Comparison of ENCODE assay signal across 8 mouse cellular contexts in the genomic region with DNA sequence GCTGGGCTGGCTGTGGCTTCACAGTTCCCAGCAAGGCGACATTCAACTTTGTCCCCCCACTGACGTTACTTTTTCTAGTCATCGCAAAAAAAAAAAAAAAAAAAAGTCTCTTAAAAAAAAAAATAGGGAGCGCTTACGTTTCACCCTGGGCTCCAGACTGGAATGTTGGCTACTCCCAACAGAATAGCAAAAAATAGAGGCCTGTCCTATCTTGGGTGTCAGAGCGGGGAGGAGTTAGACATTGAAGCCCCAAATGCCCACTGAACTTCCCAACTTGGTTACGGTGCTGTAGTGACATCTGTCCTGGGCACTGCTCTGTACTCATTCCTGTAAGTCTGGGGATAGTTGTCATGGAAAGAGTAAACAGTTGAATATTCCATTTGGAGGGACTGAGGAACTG. TPM values are rescaled to one million over a fixed set of nuclear protein-coding genes. Genes with fewer than 3 reads are reported as not detected.
DNase-seq lines count a peak whose midpoint lies in the region; ATAC-seq and TF ChIP-seq lines count a peak whose summit lies in the region.

No protein-coding gene starts in this region.

- TF ChIP-seq CTCF in bone marrow, adult 2 months (IDR thresholded peaks at IDR 0.05; ENCODE audit: control insufficient read depth, insufficient read depth, low read length): no peak

- no peaks in the 10 kb centered on the region for H3K9me3 ChIP-seq in limb, embryonic 11.5 days (ENCODE audit: control insufficient read depth, low read length)
- H3K9me3 ChIP-seq in midbrain, embryonic 13.5 days: no peaks in the 10 kb centered on the region

- peak overlapping the region; percentile 98 for H3K27ac ChIP-seq in bone marrow, adult 2 months (ENCODE audit: control insufficient read depth, insufficient read depth, low read depth, low read length, poor library complexity)
- no peak overlapping the region for H3K27ac ChIP-seq in limb, embryonic 11.5 days (replicated peaks; ENCODE audit: low read depth, low read length)
- H3K27ac ChIP-seq in midbrain, embryonic 13.5 days: no peak overlapping the region

- H3K36me3 ChIP-seq in limb, embryonic 11.5 days (ENCODE audit: control insufficient read depth, insufficient read depth, low read length): no peaks in the 10 kb centered on the region
- no peaks in the 10 kb centered on the region for H3K36me3 ChIP-seq in midbrain, embryonic 13.5 days

- H3K9ac ChIP-seq in limb, embryonic 11.5 days (ENCODE audit: low read length): peak overlapping the region; percentile 95
- H3K9ac ChIP-seq in midbrain, embryonic 13.5 days (replicated peaks): peak overlapping the region; percentile 94

- ATAC-seq in limb, embryonic 11.5 days (ENCODE audit: insufficient number of reproducible peaks, low FRiP score, low TSS enrichment, low read depth): no peak
- no peak for ATAC-seq in midbrain, embryonic 13.5 days

- no peak for TF ChIP-seq POLR2A in bone marrow, adult 2 months (IDR thresholded peaks at IDR 0.05; ENCODE audit: borderline replicate concordance, control insufficient read depth, low read depth, low read length)

- H3K4me3 ChIP-seq in bone marrow, adult 2 months (replicated peaks; ENCODE audit: control insufficient read depth, low read depth, low read length): peak overlapping the region; percentile 87
- peak overlapping the region; percentile 92 for H3K4me3 ChIP-seq in limb, embryonic 11.5 days (ENCODE audit: low read depth, low read length)
- peak overlapping the region; percentile 96 for H3K4me3 ChIP-seq in midbrain, embryonic 13.5 days (replicated peaks)

- peaks cover 1% of the 10 kb centered on the region; the same call in 1 of the 2 replicates for H3K4me1 ChIP-seq in bone marrow, adult 2 months (ENCODE audit: control insufficient read depth, insufficient read depth, low read length)
- H3K4me1 ChIP-seq in limb, embryonic 11.5 days (ENCODE audit: control insufficient read depth, insufficient read depth, low read length): peaks cover 9% of the 10 kb centered on the region
- peaks cover 31% of the 10 kb centered on the region for H3K4me1 ChIP-seq in midbrain, embryonic 13.5 days (replicated peaks)

- peak overlapping the region; percentile 70 for H3K4me2 ChIP-seq in limb, embryonic 11.5 days (ENCODE audit: low read depth, severe bottlenecking)
- H3K4me2 ChIP-seq in midbrain, embryonic 13.5 days (replicated peaks): peak overlapping the region; percentile 66

- WGBS in bone marrow, adult 2 months: 2% methylated on average over 7 of the region's 7 CpGs
- WGBS in limb, embryonic 11.5 days: 4% methylated on average over 7 of the region's 7 CpGs
- 1% methylated on average over 7 of the region's 7 CpGs for WGBS in midbrain, embryonic 13.5 days

- no peaks in the 10 kb centered on the region for H3K27me3 ChIP-seq in limb, embryonic 11.5 days (ENCODE audit: control insufficient read depth, insufficient read depth, low read length)
- H3K27me3 ChIP-seq in midbrain, embryonic 13.5 days: peaks cover 6% of the 10 kb centered on the region; the same call in 1 of the 2 replicates

- peak; percentile 14 for DNase-seq in adrenal gland, adult 8-10 months
- no peak for DNase-seq in adrenal gland, postnatal 4 days (ENCODE audit: low spot score in 2 of 2)
- peak; percentile 33 to 43 for DNase-seq in heart, adult 9 months (ENCODE audit: low spot score in 2 of 2)
- no peak for DNase-seq in limb, embryonic 11.5 days (ENCODE audit: low spot score)
- no peak for DNase-seq in layer of hippocampus, adult 18-20 months (ENCODE audit: low spot score in 2 of 2)
- no peak for DNase-seq in right cerebral cortex, postnatal 4 days

RNA-seq across cellular contexts. Expression of gene Dnajc3, which starts 0.8 kb away (rescaled TPM):
- total RNA-seq in adrenal gland, adult 8-10 months (2022): 10 to 100 TPM; 63.6 to 72.6 (median 67.7) TPM
- 10 to 100 TPM; 49.6 to 52.1 TPM for total RNA-seq in adrenal gland, postnatal 4 days (2021)
- polyA plus RNA-seq in bone marrow, adult 2 months (2011; ENCODE audit: insufficient read depth, insufficient read length, low replicate concordance, missing spikeins): 6.9 and 11.0 TPM in 2 replicates
- polyA plus RNA-seq in limb, embryonic 11.5 days (2014; fragmentation: Nextera tagmentation; extraction: Ambion mirVana): 34.1 and 35.3 TPM in 2 replicates
- 17.0 and 19.1 TPM in 2 replicates for polyA plus RNA-seq in midbrain, embryonic 13.5 days (2015; fragmentation: Nextera tagmentation; extraction: Ambion mirVana)
- total RNA-seq in layer of hippocampus, adult 18-20 months (2021): 10 to 100 TPM; 41.0 to 42.9 TPM

RNA-seq across cellular contexts. Expression of gene Dzip1, which starts 13.3 kb away (rescaled TPM):
- 10 to 100 TPM; 12.4 to 30.5 (median 21.7) TPM for total RNA-seq in adrenal gland, adult 8-10 months (2022)
- 10 to 100 TPM; 31.1 to 32.0 TPM for total RNA-seq in adrenal gland, postnatal 4 days (2021)
- 1.3 and 5.3 TPM in 2 replicates for polyA plus RNA-seq in bone marrow, adult 2 months (2011; ENCODE audit: insufficient read depth, insufficient read length, low replicate concordance, missing spikeins)
- 32.9 and 33.2 TPM in 2 replicates for polyA plus RNA-seq in limb, embryonic 11.5 days (2014; fragmentation: Nextera tagmentation; extraction: Ambion mirVana)
- 50.8 and 54.1 TPM in 2 replicates for polyA plus RNA-seq in midbrain, embryonic 13.5 days (2015; fragmentation: Nextera tagmentation; extraction: Ambion mirVana)
- 100 to 1,000 TPM; 119 to 125 TPM for total RNA-seq in layer of hippocampus, adult 18-20 months (2021)

Comparison
In these comparisons a context has a peak if more than half of its experiments do, and no peak if none do; other contexts are left out.
1. DNase-seq: peak in adrenal gland, adult 8-10 months (single experiment) and heart, adult 9 months (2 of 2); none in adrenal gland, postnatal 4 days (0 of 2), limb, embryonic 11.5 days (single experiment), layer of hippocampus, adult 18-20 months (0 of 2) and right cerebral cortex, postnatal 4 days (single experiment).
2. Peak in every context shown above with its lines, with median percentiles within 50 percentile points of each other: H3K4me3 ChIP-seq.